Comparison of ENCODE assay signal across 9 mouse cellular contexts in genomic region chr6:134793911-134794520, GRCm38 (mm10). TPM values are rescaled to one million over a fixed set of nuclear protein-coding genes. Genes with fewer than 3 reads are reported as not detected.
DNase-seq lines count a peak whose midpoint lies in the region; ATAC-seq and TF ChIP-seq lines count a peak whose summit lies in the region.
"Had no signal": no experiment of that assay in that cellular context is flagged by ENCODE, and none has a peak within 500 bp of the region (broad histone marks: within the 10 kb centered on the region; RNA-seq: fewer than 3 reads in every experiment).

No protein-coding gene starts in this region.

- DNase-seq in kidney, postnatal 25 days, result peak; percentile 88 to 91

- ATAC-seq in cerebellum, adult (ENCODE audit: insufficient number of reproducible peaks, low FRiP score, low TSS enrichment), result peak; percentile 49
- 0 out of 2 replicates have a peak, but pooled peaks have one; percentile 37 for ATAC-seq in forebrain, embryonic 12.5 days (ENCODE audit: low FRiP score)
- no peak for ATAC-seq in heart, embryonic 16.5 days (replicated peaks; ENCODE audit: extremely low read depth, insufficient read depth, low FRiP score)
- no peak for ATAC-seq in liver, embryonic 16.5 days (ENCODE audit: low read depth)
- ATAC-seq in neural tube, embryonic 13.5 days (ENCODE audit: low read depth), result no peak; the same call in 1 of the 2 replicates

- 15% methylated on average over 21 of the region's 21 CpGs for WGBS in forebrain, embryonic 12.5 days
- WGBS in heart, embryonic 16.5 days, result 19% methylated on average over 21 of the region's 21 CpGs
- 12% methylated on average over 21 of the region's 21 CpGs for WGBS in liver, embryonic 16.5 days (ENCODE audit: insufficient replicate concordance)
- 16% methylated on average over 21 of the region's 21 CpGs for WGBS in neural tube, embryonic 13.5 days

- H3K9me3 ChIP-seq in ES-Bruce4 (replicated peaks; ENCODE audit: control insufficient read depth, insufficient read depth, low read length, poor library complexity, severe bottlenecking), result no peaks in the 10 kb centered on the region
- H3K9me3 ChIP-seq in forebrain, embryonic 12.5 days, result no peaks in the 10 kb centered on the region
- no peaks in the 10 kb centered on the region for H3K9me3 ChIP-seq in heart, embryonic 16.5 days (replicated peaks; ENCODE audit: control insufficient read depth, low read length)
- no peaks in the 10 kb centered on the region for H3K9me3 ChIP-seq in liver, embryonic 16.5 days (replicated peaks; ENCODE audit: control insufficient read depth, low read length)
- H3K9me3 ChIP-seq in neural tube, embryonic 13.5 days, result no peaks in the 10 kb centered on the region

- H3K4me1 ChIP-seq in ES-Bruce4 (ENCODE audit: control insufficient read depth, insufficient read depth, low read length), result peaks cover 2% of the 10 kb centered on the region
- H3K4me1 ChIP-seq in forebrain, embryonic 12.5 days, result peaks cover 21% of the 10 kb centered on the region
- H3K4me1 ChIP-seq in heart, embryonic 16.5 days (ENCODE audit: control insufficient read depth, insufficient read depth, low read length), result peaks cover 15% of the 10 kb centered on the region
- peaks cover 23% of the 10 kb centered on the region for H3K4me1 ChIP-seq in liver, embryonic 16.5 days (ENCODE audit: control insufficient read depth, low read depth, low read length)
- H3K4me1 ChIP-seq in neural tube, embryonic 13.5 days (replicated peaks), result peaks cover 22% of the 10 kb centered on the region; the same call in 1 of the 2 replicates
- H3K4me1 ChIP-seq in testis, adult 2 months (ENCODE audit: control insufficient read depth, insufficient read depth, low read length), result peaks cover 19% of the 10 kb centered on the region

- TF ChIP-seq CTCF in ES-Bruce4 (IDR thresholded peaks at IDR 0.05; ENCODE audit: low read depth, low read length), result peak; percentile 73
- TF ChIP-seq CTCF in testis, adult 2 months (IDR thresholded peaks at IDR 0.05; ENCODE audit: control insufficient read depth, insufficient read depth, insufficient replicate concordance, low read depth, low read length), result peak; percentile 90

- TF ChIP-seq EP300 in ES-Bruce4 (IDR thresholded peaks at IDR 0.05; ENCODE audit: insufficient read depth, low read depth, low read length), result no peak

- no peaks in the 10 kb centered on the region; the same call in 1 of the 2 replicates for H3K27me3 ChIP-seq in ES-Bruce4 (ENCODE audit: control insufficient read depth, insufficient read depth, low read length, poor library complexity, severe bottlenecking)
- H3K27me3 ChIP-seq in forebrain, embryonic 12.5 days, result peaks cover 11% of the 10 kb centered on the region; the same call in 1 of the 2 replicates
- no peaks in the 10 kb centered on the region for H3K27me3 ChIP-seq in heart, embryonic 16.5 days (ENCODE audit: control insufficient read depth, insufficient read depth, low read length)
- no peaks in the 10 kb centered on the region for H3K27me3 ChIP-seq in liver, embryonic 16.5 days (ENCODE audit: control insufficient read depth, insufficient read depth, low read depth, low read length)
- H3K27me3 ChIP-seq in neural tube, embryonic 13.5 days, result peaks cover 9% of the 10 kb centered on the region; the same call in 1 of the 2 replicates
- no peaks in the 10 kb centered on the region for H3K27me3 ChIP-seq in testis, adult 2 months (ENCODE audit: control insufficient read depth, insufficient read depth, low read length)

- H3K4me2 ChIP-seq in forebrain, embryonic 12.5 days, result peak overlapping the region; percentile 36
- H3K4me2 ChIP-seq in heart, embryonic 16.5 days (ENCODE audit: low read depth, low read length), result peak overlapping the region; percentile 53
- peak overlapping the region; percentile 94 for H3K4me2 ChIP-seq in liver, embryonic 16.5 days (ENCODE audit: low read depth, low read length)
- peak overlapping the region; percentile 49 for H3K4me2 ChIP-seq in neural tube, embryonic 13.5 days

- H3K4me3 ChIP-seq in ES-Bruce4 (ENCODE audit: low read depth, low read length), result peak overlapping the region; percentile 27; the same call in 1 of the 2 replicates
- 0 out of 2 replicates have a peak overlapping the region, but pooled peaks have one; percentile 7 for H3K4me3 ChIP-seq in forebrain, embryonic 12.5 days (replicated peaks)
- H3K4me3 ChIP-seq in heart, embryonic 16.5 days (ENCODE audit: low read length), result 0 out of 2 replicates have a peak overlapping the region, but pooled peaks have one; percentile 9
- H3K4me3 ChIP-seq in liver, embryonic 16.5 days (ENCODE audit: low read depth, low read length), result peak overlapping the region; percentile 30
- no peak overlapping the region for H3K4me3 ChIP-seq in neural tube, embryonic 13.5 days
- peak overlapping the region; percentile 56 for H3K4me3 ChIP-seq in testis, adult 2 months (ENCODE audit: control insufficient read depth, low read depth, low read length)

- TF ChIP-seq POLR2A in ES-Bruce4 (IDR thresholded peaks at IDR 0.05; ENCODE audit: insufficient read depth, low read length), result no peak
- 0 out of 2 replicates have a peak, but pooled peaks have one; percentile 31 for TF ChIP-seq POLR2A in testis, adult 2 months (IDR thresholded peaks at IDR 0.05; ENCODE audit: control insufficient read depth, low read depth, low read length)

- H3K9ac ChIP-seq in ES-Bruce4 (ENCODE audit: low read depth, poor library complexity, severe bottlenecking), result peak overlapping the region; percentile 47; the same call in 1 of the 2 replicates
- H3K9ac ChIP-seq in forebrain, embryonic 12.5 days, result no peak overlapping the region
- peak overlapping the region; percentile 60 for H3K9ac ChIP-seq in heart, embryonic 16.5 days (ENCODE audit: low read length)
- H3K9ac ChIP-seq in liver, embryonic 16.5 days (ENCODE audit: low read depth, low read length), result peak overlapping the region; percentile 14
- no peak overlapping the region for H3K9ac ChIP-seq in neural tube, embryonic 13.5 days

- no peak overlapping the region for H3K27ac ChIP-seq in ES-Bruce4 (ENCODE audit: insufficient read depth, low read length)
- H3K27ac ChIP-seq in forebrain, embryonic 12.5 days, result no peak overlapping the region
- no peak overlapping the region; the same call in 1 of the 2 replicates for H3K27ac ChIP-seq in heart, embryonic 16.5 days (ENCODE audit: low read length)
- H3K27ac ChIP-seq in liver, embryonic 16.5 days (ENCODE audit: low read length), result peak overlapping the region; percentile 4; the same call in 1 of the 2 replicates
- no peak overlapping the region for H3K27ac ChIP-seq in neural tube, embryonic 13.5 days (replicated peaks)
- H3K27ac ChIP-seq in testis, adult 2 months (ENCODE audit: control insufficient read depth, insufficient read depth, low read depth, low read length), result 0 out of 2 replicates have a peak overlapping the region, but pooled peaks have one; percentile 5
- H3K27ac ChIP-seq: macrophage had no signal

- no peaks in the 10 kb centered on the region for H3K36me3 ChIP-seq in ES-Bruce4 (ENCODE audit: control insufficient read depth, insufficient read depth, low read length, poor library complexity, severe bottlenecking)
- H3K36me3 ChIP-seq in forebrain, embryonic 12.5 days (replicated peaks), result no peaks in the 10 kb centered on the region
- H3K36me3 ChIP-seq in heart, embryonic 16.5 days (ENCODE audit: control insufficient read depth, insufficient read depth), result no peaks in the 10 kb centered on the region
- no peaks in the 10 kb centered on the region for H3K36me3 ChIP-seq in liver, embryonic 16.5 days (ENCODE audit: control insufficient read depth, insufficient read depth)
- H3K36me3 ChIP-seq in neural tube, embryonic 13.5 days, result no peaks in the 10 kb centered on the region
- no peaks in the 10 kb centered on the region for H3K36me3 ChIP-seq in testis, adult 2 months (ENCODE audit: control insufficient read depth, insufficient read depth, low read length)

RNA-seq across cellular contexts. Expression of gene Dusp16, which starts 1.6 kb away (rescaled TPM):
- 35.6 and 43.9 TPM in 2 replicates for polyA plus RNA-seq in ES-Bruce4 (2011; ENCODE audit: insufficient read depth, insufficient read length, low read depth, missing spikeins)
- 20.4 and 22.0 TPM in 2 replicates for polyA plus RNA-seq in forebrain, embryonic 12.5 days (2016; fragmentation: Nextera tagmentation; extraction: Ambion mirVana)
- 14.9 and 15.3 TPM in 2 replicates for polyA plus RNA-seq in heart, embryonic 16.5 days (2015; fragmentation: Nextera tagmentation; extraction: Ambion mirVana)
- polyA plus RNA-seq in liver, embryonic 16.5 days (2015; fragmentation: Nextera tagmentation; extraction: Ambion mirVana), result 5.7 and 6.1 TPM in 2 replicates
- polyA plus RNA-seq in neural tube, embryonic 13.5 days (2015; fragmentation: Nextera tagmentation; extraction: Ambion mirVana), result 6.0 and 7.0 TPM in 2 replicates
- 11.0 and 16.1 TPM in 2 replicates for polyA plus RNA-seq in testis, adult 2 months (2012; rRNA removed)

RNA-seq across cellular contexts. Expression of gene Crebl2, which starts 35.9 kb away (rescaled TPM):
- polyA plus RNA-seq in ES-Bruce4 (2011; ENCODE audit: insufficient read depth, insufficient read length, low read depth, missing spikeins), result 6.1 and 7.6 TPM in 2 replicates
- 1.7 and 1.8 TPM in 2 replicates for polyA plus RNA-seq in forebrain, embryonic 12.5 days (2016; fragmentation: Nextera tagmentation; extraction: Ambion mirVana)
- polyA plus RNA-seq in heart, embryonic 16.5 days (2015; fragmentation: Nextera tagmentation; extraction: Ambion mirVana), result 2.6 and 2.9 TPM in 2 replicates
- 3.1 and 3.3 TPM in 2 replicates for polyA plus RNA-seq in liver, embryonic 16.5 days (2015; fragmentation: Nextera tagmentation; extraction: Ambion mirVana)
- polyA plus RNA-seq in neural tube, embryonic 13.5 days (2015; fragmentation: Nextera tagmentation; extraction: Ambion mirVana), result 3.5 and 4.1 TPM in 2 replicates
- 7.7 and 11.2 TPM in 2 replicates for polyA plus RNA-seq in testis, adult 2 months (2012; rRNA removed)

Comparison
In these comparisons a context has a peak if more than half of its experiments do, and no peak if none do; other contexts are left out.
1. H3K27ac ChIP-seq: peak in liver, embryonic 16.5 days (single experiment) and testis, adult 2 months (single experiment); none in ES-Bruce4 (single experiment), forebrain, embryonic 12.5 days (single experiment), heart, embryonic 16.5 days (single experiment) and neural tube, embryonic 13.5 days (single experiment).
2. H3K9ac ChIP-seq: peak in ES-Bruce4 (single experiment), heart, embryonic 16.5 days (single experiment) and liver, embryonic 16.5 days (single experiment); none in forebrain, embryonic 12.5 days (single experiment) and neural tube, embryonic 13.5 days (single experiment).
3. ATAC-seq: peak in cerebellum, adult (single experiment) and forebrain, embryonic 12.5 days (single experiment); none in heart, embryonic 16.5 days (single experiment), liver, embryonic 16.5 days (single experiment) and neural tube, embryonic 13.5 days (single experiment).
4. H3K4me2 ChIP-seq: peak in every context shown above with its lines; median percentile 94 in liver, embryonic 16.5 days; 53 in heart, embryonic 16.5 days; 49 in neural tube, embryonic 13.5 days; 36 in forebrain, embryonic 12.5 days.